Mouse (Mus musculus) T-helper 1 cell (primary cell): ENCODE results near the gene Gm6614.
"Not testable (repeated sequence)": the region's sequence is repeated elsewhere in the genome, so short reads cannot be mapped to it uniquely, and the experiment has no call there.

ENCODE experiments used
- in situ Hi-C: fragments of 300-600 bp; cut with MboI, MseI; formaldehyde crosslinking; loops from one replicate; pipeline ENCODE4 v1.15.1; 2025; ENCODE audit warnings: high pct_unique_total_duplicates

Gm6614 gene

GRCm38 (mm10) chr6:142011364-142011955 lies at the start of gene Gm6614:
Gene Gm6614 (minus strand): TSS chr6:142011414.
- in situ Hi-C loops, result no loop called here

DNA sequence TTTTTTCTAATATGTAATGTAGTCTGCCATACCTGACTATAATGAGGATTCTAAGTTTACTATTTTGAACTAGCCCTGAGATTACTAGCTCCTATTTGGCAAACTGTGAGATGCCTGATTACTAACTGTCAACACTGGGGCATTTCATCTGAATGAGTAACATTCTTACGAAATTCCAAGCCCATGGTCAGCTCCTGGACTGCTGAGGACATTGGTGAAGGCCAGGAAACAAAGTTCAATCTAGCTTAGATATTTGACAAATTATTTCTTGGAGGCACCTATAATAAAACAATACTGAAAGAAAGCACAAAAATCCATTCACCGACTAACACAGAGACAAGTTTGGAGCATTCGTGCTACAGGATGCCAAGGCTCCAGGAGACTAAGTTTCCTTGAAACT lies 47.1 kb upstream of the Gm6614 start:
- in situ Hi-C loops, result not testable (repeated sequence)

GRCm38 (mm10) chr6:142047689-142048088 lies 36.5 kb upstream of the Gm6614 start:
- in situ Hi-C loops, result no loop called here

DNA sequence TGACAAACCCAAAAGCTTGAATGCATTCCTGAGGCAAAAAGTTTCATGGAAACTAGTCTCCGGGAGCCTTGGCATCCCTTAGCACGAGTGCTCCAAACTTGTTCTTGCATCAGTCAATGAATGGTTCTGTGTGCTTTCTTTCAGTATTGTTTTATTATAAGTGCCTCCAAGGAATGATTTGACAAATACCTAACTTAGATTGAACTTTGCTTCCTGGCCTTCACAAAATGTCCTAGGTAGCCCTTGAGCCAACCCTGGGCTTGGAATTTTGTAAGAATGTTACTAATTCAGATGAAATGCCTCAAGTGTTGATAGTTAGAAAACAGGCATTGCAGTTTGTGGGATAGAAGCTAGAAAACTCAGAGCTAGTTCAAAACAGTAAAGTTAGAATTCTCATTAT lies 34.5 kb upstream of the Gm6614 start:
- in situ Hi-C loops, result no loop called here

GRCm38 (mm10) chr6:142041896-142042295 lies 30.7 kb upstream of the Gm6614 start:
- in situ Hi-C loops, result no loop called here

- in situ Hi-C loops, result no loop called here
Observed at GRCm38 (mm10) chr6:142040306-142041175, 29.3 kb upstream of the Gm6614 start.

DNA sequence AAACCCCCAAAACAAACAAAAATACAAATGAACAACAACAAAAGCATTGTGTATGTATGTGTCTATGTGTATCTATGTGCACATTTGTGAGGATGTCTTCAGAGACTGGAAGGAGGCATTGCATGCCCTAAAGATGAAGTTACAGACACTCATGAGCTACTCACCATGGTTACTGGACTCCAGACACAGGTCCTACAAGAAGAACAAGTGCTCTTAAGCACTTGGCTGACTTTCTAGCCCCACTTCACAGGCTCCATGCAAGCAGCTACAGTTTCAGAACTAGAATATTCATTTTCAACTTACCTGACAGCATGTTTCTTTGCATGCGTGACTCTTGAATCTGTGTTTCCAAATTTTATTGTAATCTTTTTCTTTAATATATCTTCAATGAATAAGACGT lies 24.6 kb upstream of the Gm6614 start:
- in situ Hi-C loops, result no loop called here

DNA sequence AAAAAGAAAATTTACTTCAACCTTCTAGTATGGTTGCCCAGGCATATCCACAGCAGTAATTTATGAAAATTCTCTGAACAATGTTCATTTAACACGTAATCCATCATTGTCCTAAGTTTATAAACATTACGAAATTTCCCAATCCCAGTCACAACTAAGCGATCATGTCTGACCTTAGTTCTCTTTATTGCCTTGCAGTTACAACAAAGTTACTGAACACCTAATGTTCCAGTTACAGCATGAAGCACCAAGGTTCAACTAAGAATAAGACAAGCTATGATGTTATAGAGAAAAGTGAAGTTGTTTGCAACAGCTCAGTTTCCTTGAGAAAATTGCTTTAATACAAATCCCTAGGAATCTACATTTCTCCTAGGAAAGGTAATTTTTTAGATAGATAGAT lies 10.5 kb upstream of the Gm6614 start:
- in situ Hi-C loops, result no loop called here

- in situ Hi-C loops, result loop anchor here (10.0 kb wide), 1 partner anchor 1652 kb away; no protein-coding TSS in a partner anchor
Observed at GRCm38 (mm10) chr6:141986772-141987171, 24.4 kb downstream of the Gm6614 start.

GRCm38 (mm10) chr6:141984644-141985043 lies 26.6 kb downstream of the Gm6614 start:
- in situ Hi-C loops, result loop anchor here (10.0 kb wide), 1 partner anchor 1650 kb away; no protein-coding TSS in a partner anchor

- in situ Hi-C loops, result no loop called here
Observed at GRCm38 (mm10) chr6:141962420-141962819, 48.8 kb downstream of the Gm6614 start.

DNA sequence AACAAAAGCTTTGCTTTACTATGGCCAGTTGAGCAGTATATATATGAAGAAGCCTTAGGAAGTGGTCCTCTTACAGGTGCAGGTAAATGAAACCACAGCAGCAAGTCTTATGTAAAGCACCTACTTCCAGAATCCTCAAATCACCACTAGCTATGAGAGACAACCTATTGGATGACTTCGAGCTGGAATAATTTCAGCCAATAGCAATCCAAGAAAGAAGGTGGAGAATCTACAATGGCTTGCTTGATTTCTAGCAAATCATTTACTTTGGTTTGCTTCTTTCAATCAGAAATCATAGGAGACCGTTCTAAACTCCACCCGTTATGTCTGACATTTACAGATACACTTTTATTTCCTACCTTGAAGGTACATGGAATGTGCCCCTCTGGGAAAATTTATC lies 49.4 kb downstream of the Gm6614 start:
- in situ Hi-C loops, result no loop called here

DNA sequence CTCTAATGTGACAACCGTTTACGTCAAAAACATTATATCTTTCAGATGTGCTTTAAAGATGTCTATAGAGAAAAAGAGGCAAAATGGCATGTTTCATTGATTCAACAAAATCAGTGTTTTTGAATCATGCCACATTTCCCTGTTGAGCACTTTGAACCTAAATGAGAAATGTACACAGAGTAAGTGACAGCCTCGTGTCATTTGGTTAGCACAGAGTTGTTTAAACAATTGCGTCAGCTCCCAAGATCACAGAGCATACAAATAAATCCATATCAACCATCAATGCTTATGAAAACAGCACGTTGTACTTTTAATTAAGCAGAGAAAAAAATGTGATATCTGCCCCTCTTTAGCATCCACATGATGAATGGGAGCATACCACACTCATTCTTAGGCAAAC lies 50.7 kb downstream of the Gm6614 start:
- in situ Hi-C loops, result no loop called here

DNA sequence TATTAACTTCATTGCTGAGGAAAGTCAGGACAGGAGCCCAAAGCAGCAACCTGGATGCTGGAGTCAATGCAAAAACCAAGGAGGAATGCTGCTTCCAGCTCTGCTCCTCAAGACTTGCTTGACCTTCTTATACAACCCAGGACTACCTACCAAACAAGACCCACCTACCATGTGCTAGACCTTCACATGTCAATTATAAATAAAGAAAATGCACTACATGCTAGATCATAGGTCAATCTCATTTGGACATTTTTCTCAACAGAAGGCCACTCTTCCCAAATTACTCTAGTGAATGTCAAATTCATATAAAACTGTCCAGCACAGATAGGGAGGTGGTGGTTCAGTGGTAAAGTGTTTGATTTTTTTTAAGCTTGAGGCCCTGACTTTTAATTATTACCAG lies 64.4 kb downstream of the Gm6614 start, which contains the start of gene Slco1a1:
Gene Slco1a1, minus strand, starts transcription at position 101 of the 400 bp plus-strand sequence.
- in situ Hi-C loops, result no loop called here

- in situ Hi-C loops, result no loop called here
Observed at GRCm38 (mm10) chr6:141940451-141940850, 70.8 kb downstream of the Gm6614 start.
